22 mouse cellular contexts compared by ENCODE assay signal in genomic region chr19:16255294-16255693, GRCm38 (mm10).
"Had no signal": no experiment of that assay in that cellular context is flagged by ENCODE, and none has a peak within 500 bp of the region (broad histone marks: within the 10 kb centered on the region; RNA-seq: fewer than 3 reads in every experiment).

No protein-coding gene starts in this region.

- H3K27ac ChIP-seq: kidney, embryonic 15.5 days; left cerebral cortex, adult 2 months; limb, embryonic 12.5 days; limb, embryonic 15.5 days; liver, embryonic 14.5 days; lung, embryonic 15.5 days; midbrain, embryonic 12.5 days; midbrain, embryonic 15.5 days; neural tube, embryonic 12.5 days; neural tube, embryonic 15.5 days; stomach, embryonic 15.5 days had no signal

- H3K4me3 ChIP-seq: kidney, embryonic 15.5 days; left cerebral cortex, adult 2 months; limb, embryonic 12.5 days; limb, embryonic 15.5 days; lung, embryonic 15.5 days; midbrain, embryonic 12.5 days; midbrain, embryonic 15.5 days; neural tube, embryonic 12.5 days; neural tube, embryonic 15.5 days; stomach, embryonic 15.5 days had no signal

- DNase-seq: kidney, adult 8-10 months; kidney, postnatal 14 days; kidney, postnatal 4 days; left cerebral cortex, postnatal 4 days; lung, adult 18-20 months; lung, postnatal 10 days; lung, postnatal 4 days; retina, postnatal 1 day; right cerebral cortex, postnatal 25 days; spleen, adult 18-20 months; thymus, postnatal 25 days had no signal

- H3K27me3 ChIP-seq: kidney, embryonic 15.5 days; limb, embryonic 12.5 days; limb, embryonic 15.5 days; lung, embryonic 15.5 days; midbrain, embryonic 12.5 days; midbrain, embryonic 15.5 days; neural tube, embryonic 12.5 days; neural tube, embryonic 15.5 days; stomach, embryonic 15.5 days had no signal

- H3K36me3 ChIP-seq: kidney, embryonic 15.5 days; limb, embryonic 12.5 days; limb, embryonic 15.5 days; lung, embryonic 15.5 days; midbrain, embryonic 12.5 days; midbrain, embryonic 15.5 days; neural tube, embryonic 12.5 days; neural tube, embryonic 15.5 days; stomach, embryonic 15.5 days had no signal

- H3K9ac ChIP-seq: kidney, embryonic 15.5 days; limb, embryonic 12.5 days; limb, embryonic 15.5 days; liver, embryonic 14.5 days; lung, embryonic 15.5 days; midbrain, embryonic 12.5 days; midbrain, embryonic 15.5 days; neural tube, embryonic 12.5 days; neural tube, embryonic 15.5 days; stomach, embryonic 15.5 days had no signal
